Mouse (Mus musculus) neutrophil, adult 65 days (primary cell): ENCODE results near the gene Tmem114. TPM values are rescaled to one million over a fixed set of nuclear protein-coding genes. Genes with fewer than 3 reads are reported as not detected.

Experiments
- total RNA-seq: library from RNA; stranded (reverse); gene quantifications from 2 replicates; pipeline ENCODE4 v1.2.4, GENCODE M21; 2023

Gene Tmem114
- not detected in 2 replicates for total RNA-seq

GRCm38 (mm10) chr16:8424971-8425330 is at the start of gene Tmem114:
Gene Tmem114 (minus strand): TSS chr16:8425136.

GRCm38 (mm10) chr16:8470603-8471481 is 45.9 kb upstream of the Tmem114 start, which contains the start of gene Mettl22:
Gene Mettl22 (plus strand): TSS chr16:8470788.

Other genes with a start within 250 kb of the Tmem114 start
- 1.5 and 1.8 TPM in 2 replicates for gene Mettl22, start 45.7 kb upstream of the Tmem114 start, total RNA-seq
- not detected in 2 replicates for gene Abat, start 88.3 kb upstream of the Tmem114 start, total RNA-seq
- 28.4 and 38.2 TPM in 2 replicates for gene Pmm2, start 212.5 kb upstream of the Tmem114 start, total RNA-seq
- 1.8 and 2.1 TPM in 2 replicates for gene Tmem186, start 212.6 kb upstream of the Tmem114 start, total RNA-seq
- 71.8 and 72.6 TPM in 2 replicates for gene Carhsp1, start 247.0 kb upstream of the Tmem114 start, total RNA-seq